Mouse (Mus musculus): ENCODE measurements around the gene Eml6. TPM values are rescaled to one million over a fixed set of nuclear protein-coding genes. Genes with fewer than 3 reads are reported as not detected.

The Eml6 gene
- total RNA-seq (2014; rRNA removed), result 2.3 and 2.5 TPM in 2 replicates
- 0.12 and 0.17 TPM in 2 replicates for polyA plus RNA-seq (2012; rRNA removed)

DNA sequence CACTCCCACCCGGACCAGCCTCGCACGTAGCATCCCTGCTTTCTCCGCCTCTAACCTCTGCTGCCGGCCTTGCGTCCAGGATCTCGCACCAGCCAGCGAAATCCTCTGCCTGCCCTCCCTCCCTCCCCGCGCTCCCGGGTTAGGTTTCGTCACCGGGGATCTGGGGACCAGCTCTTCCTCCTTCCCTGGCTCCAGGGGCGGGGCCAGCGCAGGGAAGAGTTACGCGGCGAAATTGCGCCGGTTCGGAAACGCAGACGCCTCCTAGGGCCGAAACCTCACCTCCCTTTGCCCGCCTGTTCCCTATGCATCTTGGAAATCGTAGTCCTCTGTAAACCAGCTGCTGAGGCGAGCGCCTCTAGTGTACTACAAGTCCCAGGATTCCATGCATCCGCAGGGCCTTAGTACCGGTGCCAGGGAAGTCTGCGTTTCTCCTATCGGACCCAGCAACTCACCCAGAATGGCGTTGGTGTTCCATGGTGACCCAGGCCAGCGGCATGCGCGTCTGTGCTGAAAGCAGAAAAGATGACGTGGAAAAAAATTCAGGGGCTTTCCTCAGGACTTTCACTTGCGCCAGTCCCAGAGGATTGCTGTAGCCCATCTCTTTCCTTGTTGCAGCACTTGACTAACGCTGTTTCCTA lies at the start of gene Eml6:
TSS of gene Eml6 (minus strand) at position 199 of the 638 bp plus-strand sequence.
- Histone ChIP-seq H3K79me2 (ENCODE audit: control insufficient read depth, insufficient read depth, low read length) (no peaks in the 10 kb centered on the region), H3K27ac (replicated peaks; ENCODE audit: insufficient read depth, low read depth, low read length) (0 out of 2 replicates have a peak within 1 kb of the TSS, but pooled peaks have one; percentile 32), H3K36me3 (ENCODE audit: control insufficient read depth, insufficient read depth, low read length) (no peaks in the 10 kb centered on the region), H3K4me3 (ENCODE audit: insufficient read depth, low read depth, low read length) (peak within 1 kb of the TSS; percentile 72), H3K9ac (ENCODE audit: low read depth, low read length) (peak within 1 kb of the TSS; percentile 42), H3K27me3 (ENCODE audit: control insufficient read depth, insufficient read depth, low read length) (peaks cover 7% of the 10 kb centered on the region; the same call in 1 of the 2 replicates), H3K4me1 (ENCODE audit: control insufficient read depth, insufficient read depth, low read length) (peaks cover 2% of the 10 kb centered on the region; the same call in 1 of the 2 replicates)
- peak; percentile 99 for DNase-seq (ENCODE audit: extremely low read depth, low read depth, low spot score)
- TF ChIP-seq CTCF (IDR thresholded peaks at IDR 0.05; ENCODE audit: low read depth, low read length) (no peak), POLR2A (IDR thresholded peaks at IDR 0.05; ENCODE audit: extremely low read depth, insufficient read depth, low read length) (peak; percentile 54; the same call in 1 of the 2 replicates)
- under 1% methylated on average over 39 of the region's 39 CpGs for WGBS

DNA sequence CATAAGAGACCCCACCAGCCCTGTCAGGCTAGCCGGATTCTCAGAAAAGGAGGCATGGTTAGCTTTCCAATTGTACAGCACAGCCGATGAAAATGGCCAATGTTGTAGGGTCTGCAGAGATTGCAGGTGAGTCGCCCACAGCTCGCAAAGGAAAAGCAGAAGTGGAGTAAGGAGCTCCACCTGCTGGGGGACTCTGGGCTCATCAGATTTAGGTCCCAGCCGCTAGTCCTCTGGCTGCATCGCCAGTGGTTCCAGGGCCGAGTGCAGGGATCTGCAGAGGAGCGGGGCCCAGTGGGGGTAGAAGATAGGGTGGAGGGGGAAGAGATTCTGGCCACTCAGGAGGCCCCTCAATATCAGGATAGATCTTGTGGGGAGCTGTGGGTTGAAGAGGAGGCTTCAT lies 31.5 kb upstream of the Eml6 start:
- no peaks in the 10 kb centered on the region for H3K27me3 ChIP-seq (ENCODE audit: control insufficient read depth, insufficient read depth, low read length)
- H3K36me3 ChIP-seq (ENCODE audit: control insufficient read depth, insufficient read depth, low read length), result no peaks in the 10 kb centered on the region
- H3K9ac ChIP-seq (ENCODE audit: low read depth, low read length), result no peak overlapping the region
- whole genome bisulfite sequencing, result 38% methylated on average over 8 of the region's 8 CpGs
- DNase-seq (ENCODE audit: extremely low read depth, low read depth, low spot score), result peak; percentile 1
- no peaks in the 10 kb centered on the region for H3K4me1 ChIP-seq (ENCODE audit: control insufficient read depth, insufficient read depth, low read length)
- H3K79me2 ChIP-seq (ENCODE audit: control insufficient read depth, insufficient read depth, low read length), result no peaks in the 10 kb centered on the region
- H3K4me3 ChIP-seq (ENCODE audit: insufficient read depth, low read depth, low read length), result no peak overlapping the region
- TF ChIP-seq CTCF (IDR thresholded peaks at IDR 0.05; ENCODE audit: low read depth, low read length), result peak; percentile 47
- no peak for TF ChIP-seq POLR2A (IDR thresholded peaks at IDR 0.05; ENCODE audit: extremely low read depth, insufficient read depth, low read length)
- no peak overlapping the region for H3K27ac ChIP-seq (replicated peaks; ENCODE audit: insufficient read depth, low read depth, low read length)

DNA sequence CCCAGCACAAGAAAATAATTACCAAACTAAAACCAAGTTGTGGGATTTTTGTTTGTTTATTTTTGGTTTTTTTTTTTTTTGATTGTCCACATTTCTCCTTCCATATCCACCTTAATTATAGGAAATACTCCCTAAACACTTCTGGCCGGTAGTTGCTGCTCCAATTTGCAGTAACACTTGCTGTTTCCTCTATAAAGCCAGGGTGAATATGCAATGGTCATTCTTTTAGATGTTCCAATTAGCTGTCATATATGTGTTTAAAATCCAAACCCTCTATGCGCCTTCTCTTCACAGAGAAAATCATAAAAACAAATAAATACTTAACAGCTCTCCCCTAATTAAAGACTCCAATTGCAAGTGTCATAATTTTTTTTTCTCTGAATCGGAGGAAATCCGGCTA lies 689 bp downstream of the Eml6 start:
- peaks cover 7% of the 10 kb centered on the region; the same call in 1 of the 2 replicates for H3K27me3 ChIP-seq (ENCODE audit: control insufficient read depth, insufficient read depth, low read length)
- no peak overlapping the region for H3K27ac ChIP-seq (replicated peaks; ENCODE audit: insufficient read depth, low read depth, low read length)
- TF ChIP-seq POLR2A (IDR thresholded peaks at IDR 0.05; ENCODE audit: extremely low read depth, insufficient read depth, low read length) (no peak), CTCF (IDR thresholded peaks at IDR 0.05; ENCODE audit: low read depth, low read length) (no peak)
- DNase-seq (ENCODE audit: extremely low read depth, low read depth, low spot score), result peak; percentile 7
- no peak overlapping the region for H3K9ac ChIP-seq (ENCODE audit: low read depth, low read length)
- no peaks in the 10 kb centered on the region for H3K36me3 ChIP-seq (ENCODE audit: control insufficient read depth, insufficient read depth, low read length)
- H3K4me1 ChIP-seq (ENCODE audit: control insufficient read depth, insufficient read depth, low read length), result peaks cover 2% of the 10 kb centered on the region; the same call in 1 of the 2 replicates
- WGBS, result 11% methylated on average over 4 of the region's 4 CpGs
- H3K79me2 ChIP-seq (ENCODE audit: control insufficient read depth, insufficient read depth, low read length), result no peaks in the 10 kb centered on the region
- H3K4me3 ChIP-seq (ENCODE audit: insufficient read depth, low read depth, low read length), result no peak overlapping the region

DNA sequence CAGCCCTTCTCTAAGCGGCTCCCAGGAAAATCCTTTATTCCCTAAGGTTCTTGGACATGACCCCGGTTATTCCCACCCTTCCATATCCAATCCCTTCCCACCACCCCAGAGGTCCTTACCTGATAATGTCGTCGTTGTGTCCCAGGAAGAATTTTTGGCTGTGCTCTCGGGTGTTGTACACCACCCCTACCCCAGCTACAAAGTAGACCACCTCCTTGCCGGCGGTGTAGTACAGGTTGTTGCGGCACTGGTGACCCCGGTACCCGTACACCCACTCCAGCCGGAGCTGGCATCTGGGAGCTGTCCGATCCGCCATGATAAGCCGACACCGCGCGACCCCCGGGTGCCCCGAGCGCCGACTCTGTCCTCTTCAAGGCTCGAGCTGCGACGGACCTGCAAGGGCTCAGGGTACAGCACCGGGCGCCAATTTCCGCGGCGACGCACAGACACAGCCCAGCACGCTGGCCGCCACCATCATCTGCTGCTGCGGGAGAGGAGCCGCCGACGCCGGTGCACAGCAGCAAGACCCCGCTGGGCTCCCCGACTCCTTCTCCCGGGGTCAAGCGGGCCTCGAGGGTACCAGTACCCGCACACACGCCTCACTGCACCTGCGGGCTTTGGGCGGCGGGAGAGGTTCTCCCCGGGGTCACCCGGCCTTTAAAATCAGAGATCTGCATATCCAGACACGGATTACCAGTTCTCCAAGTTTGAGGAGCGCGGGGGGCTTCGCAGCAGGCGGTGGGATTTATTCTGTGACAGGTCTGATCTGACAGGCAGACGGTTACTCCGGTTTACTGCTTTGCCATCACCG lies 1.4 kb downstream of the Eml6 start:
- TF ChIP-seq POLR2A (IDR thresholded peaks at IDR 0.05; ENCODE audit: extremely low read depth, insufficient read depth, low read length), result no peak
- no peak for TF ChIP-seq CTCF (IDR thresholded peaks at IDR 0.05; ENCODE audit: low read depth, low read length)
- DNase-seq (ENCODE audit: extremely low read depth, low read depth, low spot score), result peak; percentile 6
- Histone ChIP-seq H3K36me3 (ENCODE audit: control insufficient read depth, insufficient read depth, low read length) (no peaks in the 10 kb centered on the region), H3K4me1 (ENCODE audit: control insufficient read depth, insufficient read depth, low read length) (peaks cover 2% of the 10 kb centered on the region; the same call in 1 of the 2 replicates), H3K4me3 (ENCODE audit: insufficient read depth, low read depth, low read length) (peak overlapping the region; percentile 51; the same call in 1 of the 2 replicates), H3K27ac (replicated peaks; ENCODE audit: insufficient read depth, low read depth, low read length) (no peak overlapping the region), H3K9ac (ENCODE audit: low read depth, low read length) (peak overlapping the region; percentile 42), H3K79me2 (ENCODE audit: control insufficient read depth, insufficient read depth, low read length) (no peaks in the 10 kb centered on the region), H3K27me3 (ENCODE audit: control insufficient read depth, insufficient read depth, low read length) (peaks cover 7% of the 10 kb centered on the region; the same call in 1 of the 2 replicates)
- 2% methylated on average over 56 of the region's 57 CpGs for WGBS

DNA sequence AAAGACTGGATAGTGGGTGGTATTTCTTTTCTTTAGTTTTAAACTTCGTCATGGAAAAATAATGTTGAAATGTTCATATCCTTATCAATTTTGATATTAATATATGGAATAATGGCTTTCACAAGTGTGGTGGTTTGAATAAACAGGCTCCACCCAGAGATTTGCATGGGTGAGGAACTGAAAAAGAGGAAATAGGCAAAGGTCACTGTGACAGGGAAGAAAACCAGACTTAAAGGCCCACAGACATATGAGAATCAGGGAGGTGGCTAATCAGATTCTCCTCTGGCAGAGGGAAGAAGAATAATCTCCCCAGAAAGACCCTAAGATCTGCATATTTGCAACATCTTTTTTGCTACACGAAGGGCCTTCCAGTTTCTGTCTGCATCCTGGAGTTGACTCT lies 39.6 kb downstream of the Eml6 start:
- TF ChIP-seq POLR2A (IDR thresholded peaks at IDR 0.05; ENCODE audit: extremely low read depth, insufficient read depth, low read length) (no peak), CTCF (IDR thresholded peaks at IDR 0.05; ENCODE audit: low read depth, low read length) (no peak)
- Histone ChIP-seq H3K27me3 (ENCODE audit: control insufficient read depth, insufficient read depth, low read length) (no peaks in the 10 kb centered on the region), H3K27ac (replicated peaks; ENCODE audit: insufficient read depth, low read depth, low read length) (no peak overlapping the region), H3K9ac (ENCODE audit: low read depth, low read length) (no peak overlapping the region), H3K4me1 (ENCODE audit: control insufficient read depth, insufficient read depth, low read length) (no peaks in the 10 kb centered on the region), H3K4me3 (ENCODE audit: insufficient read depth, low read depth, low read length) (no peak overlapping the region), H3K36me3 (ENCODE audit: control insufficient read depth, insufficient read depth, low read length) (no peaks in the 10 kb centered on the region), H3K79me2 (ENCODE audit: control insufficient read depth, insufficient read depth, low read length) (no peaks in the 10 kb centered on the region)
- 64% methylated on average over 2 of the region's 2 CpGs for WGBS
- peak; percentile 8 for DNase-seq (ENCODE audit: extremely low read depth, low read depth, low spot score)
